Mouse (Mus musculus): ENCODE data around the gene Khnyn. TPM values are rescaled to one million over a fixed set of nuclear protein-coding genes. Genes with fewer than 3 reads are reported as not detected.

Gene Khnyn
- polyA plus RNA-seq, 1 experiment from 2014 or later = 7.8 TPM

- Histone ChIP-seq H3K27ac (ENCODE audit: low read depth, low read length) (peak within 1 kb of the TSS; percentile 85), H3K4me1 (replicated peaks; ENCODE audit: control insufficient read depth, insufficient read depth, low read length) (peaks cover 15% of the 10 kb centered on the region), H3K4me3 (ENCODE audit: low read depth, low read length) (peak within 1 kb of the TSS; percentile 51), H3K9ac (ENCODE audit: low read depth, low read length) (peak within 1 kb of the TSS; percentile 70), H3K36me3 (ENCODE audit: control insufficient read depth, insufficient read depth, low read length) (no peaks in the 10 kb centered on the region), H3K9me3 (ENCODE audit: control insufficient read depth, low read length) (no peaks in the 10 kb centered on the region), H3K4me2 (replicated peaks; ENCODE audit: low read depth, low read length) (peak within 1 kb of the TSS; percentile 64), H3K27me3 (ENCODE audit: control insufficient read depth, insufficient read depth, low read length) (no peaks in the 10 kb centered on the region)
- WGBS = under 1% methylated on average over 30 of the region's 33 CpGs
- peak; percentile 84 for DNase-seq (ENCODE audit: low spot score)
- ATAC-seq (ENCODE audit: low FRiP score) = peak; percentile 86
These were observed 31.0 kb upstream of the Khnyn start, which contains the start of gene Nynrin for GRCm38 (mm10) chr14:55853621-55854285. Gene Nynrin (plus strand): TSS chr14:55854010.

DNA sequence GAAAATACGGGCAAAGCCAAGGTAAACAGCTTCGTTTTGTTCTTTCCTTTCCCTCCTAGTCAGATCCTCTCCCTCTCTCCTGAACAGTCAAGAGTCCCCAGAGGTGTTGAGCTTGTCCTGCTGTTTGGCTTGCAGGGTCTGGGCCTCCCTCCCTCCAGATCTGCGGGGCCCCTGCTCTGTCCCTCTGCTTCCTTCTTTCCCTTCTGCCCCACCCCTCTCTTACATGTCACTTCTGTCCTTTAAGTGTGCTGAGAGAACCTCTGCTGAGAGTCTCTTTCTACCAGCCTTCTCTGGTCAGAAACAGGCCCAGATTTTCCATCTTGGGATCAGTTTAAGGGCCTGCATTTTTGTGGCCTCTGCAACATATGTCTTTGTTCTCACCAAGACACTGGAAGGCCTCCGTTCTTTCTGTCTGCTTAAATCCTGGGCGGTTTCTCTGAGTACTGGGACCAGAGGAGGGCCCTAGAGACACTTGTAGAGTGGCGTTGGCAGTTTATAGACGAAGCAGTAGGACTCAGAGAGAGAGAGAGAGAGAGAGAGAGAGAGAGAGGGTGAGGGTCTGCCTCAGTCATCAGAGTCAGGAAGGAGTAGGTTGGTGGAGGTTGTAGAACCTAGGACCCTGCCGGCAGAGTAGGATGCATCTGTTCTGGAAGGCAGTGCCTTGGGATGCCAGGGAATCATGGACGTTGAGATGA lies 30.2 kb upstream of the Khnyn start:
- 0% methylated on average over 9 of the region's 9 CpGs for WGBS
- no peaks in the 10 kb centered on the region for H3K27me3 ChIP-seq (ENCODE audit: control insufficient read depth, insufficient read depth, low read length)
- ATAC-seq (ENCODE audit: low FRiP score) = peak; percentile 49

GRCm38 (mm10) chr14:55855101-55855561 lies 29.6 kb upstream of the Khnyn start:
- peak overlapping the region; percentile 70 for H3K9ac ChIP-seq (ENCODE audit: low read depth, low read length)
- H3K4me3 ChIP-seq (ENCODE audit: low read depth, low read length) = peak overlapping the region; percentile 51
- H3K9me3 ChIP-seq (ENCODE audit: control insufficient read depth, low read length) = no peaks in the 10 kb centered on the region
- H3K4me2 ChIP-seq (replicated peaks; ENCODE audit: low read depth, low read length) = peak overlapping the region; percentile 64
- H3K27ac ChIP-seq (ENCODE audit: low read depth, low read length) = peak overlapping the region; percentile 85
- H3K27me3 ChIP-seq (ENCODE audit: control insufficient read depth, insufficient read depth, low read length) = no peaks in the 10 kb centered on the region
- peak; percentile 58 for DNase-seq (ENCODE audit: low spot score)
- no peaks in the 10 kb centered on the region for H3K36me3 ChIP-seq (ENCODE audit: control insufficient read depth, insufficient read depth, low read length)
- peaks cover 15% of the 10 kb centered on the region for H3K4me1 ChIP-seq (replicated peaks; ENCODE audit: control insufficient read depth, insufficient read depth, low read length)
- 5% methylated on average over 4 of the region's 4 CpGs for WGBS
- ATAC-seq (ENCODE audit: low FRiP score) = peak; percentile 3; the same call in 1 of the 2 replicates

More for the DNA sequence above, 30.2 kb upstream of the Khnyn start:
- Histone ChIP-seq H3K36me3 (ENCODE audit: control insufficient read depth, insufficient read depth, low read length) (no peaks in the 10 kb centered on the region), H3K4me2 (replicated peaks; ENCODE audit: low read depth, low read length) (peak overlapping the region; percentile 64), H3K4me1 (replicated peaks; ENCODE audit: control insufficient read depth, insufficient read depth, low read length) (peaks cover 15% of the 10 kb centered on the region), H3K27ac (ENCODE audit: low read depth, low read length) (peak overlapping the region; percentile 85), H3K9me3 (ENCODE audit: control insufficient read depth, low read length) (no peaks in the 10 kb centered on the region), H3K4me3 (ENCODE audit: low read depth, low read length) (peak overlapping the region; percentile 51), H3K9ac (ENCODE audit: low read depth, low read length) (peak overlapping the region; percentile 70)
- no peak for DNase-seq (ENCODE audit: low spot score)

- Histone ChIP-seq H3K4me3 (ENCODE audit: low read depth, low read length) (no peak overlapping the region), H3K9me3 (ENCODE audit: control insufficient read depth, low read length) (no peaks in the 10 kb centered on the region), H3K27me3 (ENCODE audit: control insufficient read depth, insufficient read depth, low read length) (no peaks in the 10 kb centered on the region), H3K36me3 (ENCODE audit: control insufficient read depth, insufficient read depth, low read length) (no peaks in the 10 kb centered on the region), H3K9ac (ENCODE audit: low read depth, low read length) (no peak overlapping the region), H3K4me2 (replicated peaks; ENCODE audit: low read depth, low read length) (no peak overlapping the region), H3K27ac (ENCODE audit: low read depth, low read length) (no peak overlapping the region), H3K4me1 (replicated peaks; ENCODE audit: control insufficient read depth, insufficient read depth, low read length) (peaks cover 15% of the 10 kb centered on the region)
- DNase-seq (ENCODE audit: low spot score) (no peak), ATAC-seq (ENCODE audit: low FRiP score) (no peak)
- WGBS = 62% methylated on average over 4 of the region's 4 CpGs
These were observed 27.2 kb upstream of the Khnyn start for GRCm38 (mm10) chr14:55857588-55857987.

DNA sequence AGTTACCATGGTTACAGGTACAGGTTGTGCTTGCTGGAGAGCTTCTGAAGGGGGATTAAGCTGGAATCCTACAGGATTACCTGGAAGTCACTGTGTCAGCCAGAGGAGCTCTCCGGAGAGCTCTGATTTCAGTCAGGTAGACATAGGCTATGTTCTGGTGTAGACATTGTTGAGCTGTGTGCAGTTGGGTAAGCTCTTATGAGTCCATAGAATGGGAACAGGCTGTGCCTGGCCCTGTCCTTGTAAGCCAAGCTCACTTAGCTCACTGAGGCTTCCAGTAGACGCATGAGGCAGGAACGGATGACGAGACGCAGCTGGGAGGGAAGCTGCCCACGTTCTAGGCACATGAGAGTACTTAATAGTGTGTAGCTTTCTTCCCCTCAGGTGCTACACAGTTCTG lies 22.6 kb upstream of the Khnyn start:
- no peaks in the 10 kb centered on the region for H3K27me3 ChIP-seq (ENCODE audit: control insufficient read depth, insufficient read depth, low read length)
- H3K4me1 ChIP-seq (replicated peaks; ENCODE audit: control insufficient read depth, insufficient read depth, low read length) = no peaks in the 10 kb centered on the region
- 0 out of 2 replicates have a peak, but pooled peaks cover 5% of the 10 kb centered on the region for H3K36me3 ChIP-seq (ENCODE audit: control insufficient read depth, insufficient read depth, low read length)
- 82% methylated on average over 6 of the region's 6 CpGs for WGBS
- H3K9ac ChIP-seq (ENCODE audit: low read depth, low read length) = no peak overlapping the region
- ATAC-seq (ENCODE audit: low FRiP score) = no peak
- H3K9me3 ChIP-seq (ENCODE audit: control insufficient read depth, low read length) = no peaks in the 10 kb centered on the region
- H3K27ac ChIP-seq (ENCODE audit: low read depth, low read length) = no peak overlapping the region
- DNase-seq (ENCODE audit: low spot score) = no peak
- H3K4me3 ChIP-seq (ENCODE audit: low read depth, low read length) = no peak overlapping the region
- H3K4me2 ChIP-seq (replicated peaks; ENCODE audit: low read depth, low read length) = no peak overlapping the region

GRCm38 (mm10) chr14:55862970-55863369 lies 21.8 kb upstream of the Khnyn start:
- no peak for ATAC-seq (ENCODE audit: low FRiP score)
- Histone ChIP-seq H3K9ac (ENCODE audit: low read depth, low read length) (no peak overlapping the region), H3K9me3 (ENCODE audit: control insufficient read depth, low read length) (no peaks in the 10 kb centered on the region), H3K4me2 (replicated peaks; ENCODE audit: low read depth, low read length) (no peak overlapping the region), H3K4me1 (replicated peaks; ENCODE audit: control insufficient read depth, insufficient read depth, low read length) (no peaks in the 10 kb centered on the region), H3K27me3 (ENCODE audit: control insufficient read depth, insufficient read depth, low read length) (no peaks in the 10 kb centered on the region), H3K36me3 (ENCODE audit: control insufficient read depth, insufficient read depth, low read length) (0 out of 2 replicates have a peak, but pooled peaks cover 5% of the 10 kb centered on the region), H3K27ac (ENCODE audit: low read depth, low read length) (no peak overlapping the region), H3K4me3 (ENCODE audit: low read depth, low read length) (no peak overlapping the region)
- 87% methylated on average over 10 of the region's 10 CpGs for WGBS
- DNase-seq (ENCODE audit: low spot score) = no peak

- H3K36me3 ChIP-seq (ENCODE audit: control insufficient read depth, insufficient read depth, low read length) = 0 out of 2 replicates have a peak, but pooled peaks cover 8% of the 10 kb centered on the region
These were observed 21.0 kb upstream of the Khnyn start for GRCm38 (mm10) chr14:55863773-55864172.

GRCm38 (mm10) chr14:55866962-55867361 lies 17.8 kb upstream of the Khnyn start:
- Histone ChIP-seq H3K27me3 (ENCODE audit: control insufficient read depth, insufficient read depth, low read length) (no peaks in the 10 kb centered on the region), H3K4me3 (ENCODE audit: low read depth, low read length) (no peak overlapping the region), H3K4me1 (replicated peaks; ENCODE audit: control insufficient read depth, insufficient read depth, low read length) (no peaks in the 10 kb centered on the region), H3K9ac (ENCODE audit: low read depth, low read length) (no peak overlapping the region), H3K27ac (ENCODE audit: low read depth, low read length) (no peak overlapping the region), H3K36me3 (ENCODE audit: control insufficient read depth, insufficient read depth, low read length) (peaks cover 16% of the 10 kb centered on the region), H3K9me3 (ENCODE audit: control insufficient read depth, low read length) (no peaks in the 10 kb centered on the region), H3K4me2 (replicated peaks; ENCODE audit: low read depth, low read length) (no peak overlapping the region)
- DNase-seq (ENCODE audit: low spot score) = peak; percentile 85
- 36% methylated on average over 4 of the region's 4 CpGs for WGBS
- no peak for ATAC-seq (ENCODE audit: low FRiP score)

More at GRCm38 (mm10) chr14:55863773-55864172, 21.0 kb upstream of the Khnyn start:
- H3K9ac ChIP-seq (ENCODE audit: low read depth, low read length) = no peak overlapping the region
- H3K27me3 ChIP-seq (ENCODE audit: control insufficient read depth, insufficient read depth, low read length) = no peaks in the 10 kb centered on the region
- ATAC-seq (ENCODE audit: low FRiP score) = 0 out of 2 replicates have a peak, but pooled peaks have one; percentile 63
- no peaks in the 10 kb centered on the region for H3K9me3 ChIP-seq (ENCODE audit: control insufficient read depth, low read length)
- H3K27ac ChIP-seq (ENCODE audit: low read depth, low read length) = no peak overlapping the region
- DNase-seq (ENCODE audit: low spot score) = peak; percentile 85
- 34% methylated on average over 7 of the region's 7 CpGs for WGBS
- no peaks in the 10 kb centered on the region for H3K4me1 ChIP-seq (replicated peaks; ENCODE audit: control insufficient read depth, insufficient read depth, low read length)
- no peak overlapping the region for H3K4me3 ChIP-seq (ENCODE audit: low read depth, low read length)
- H3K4me2 ChIP-seq (replicated peaks; ENCODE audit: low read depth, low read length) = no peak overlapping the region

Data from hindbrain, embryonic 11.5 days (tissue).